Mouse (Mus musculus): ENCODE data around the gene Ncoa3.

Ncoa3 gene

DNA sequence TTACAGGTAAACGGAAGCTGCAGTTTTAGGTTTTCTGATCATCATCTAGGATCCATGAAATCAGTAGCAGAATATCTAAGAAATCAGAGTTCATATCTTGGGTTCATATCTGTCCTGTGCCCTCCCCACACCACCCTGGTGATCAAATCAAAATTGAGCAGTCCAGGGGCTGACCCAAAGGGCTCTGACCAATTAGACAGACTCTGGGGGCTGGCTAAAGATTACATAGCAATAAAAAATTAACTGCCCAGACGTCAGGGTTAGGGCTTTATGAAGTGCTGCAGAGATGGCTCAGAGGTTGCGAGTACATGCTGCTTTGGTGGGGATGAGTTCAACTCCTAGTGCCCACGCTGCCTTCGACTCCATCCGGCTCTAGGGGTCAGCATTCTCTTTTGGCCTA, 14.6 kb downstream of the Ncoa3 start:
- DNase-seq, result no peak

DNA sequence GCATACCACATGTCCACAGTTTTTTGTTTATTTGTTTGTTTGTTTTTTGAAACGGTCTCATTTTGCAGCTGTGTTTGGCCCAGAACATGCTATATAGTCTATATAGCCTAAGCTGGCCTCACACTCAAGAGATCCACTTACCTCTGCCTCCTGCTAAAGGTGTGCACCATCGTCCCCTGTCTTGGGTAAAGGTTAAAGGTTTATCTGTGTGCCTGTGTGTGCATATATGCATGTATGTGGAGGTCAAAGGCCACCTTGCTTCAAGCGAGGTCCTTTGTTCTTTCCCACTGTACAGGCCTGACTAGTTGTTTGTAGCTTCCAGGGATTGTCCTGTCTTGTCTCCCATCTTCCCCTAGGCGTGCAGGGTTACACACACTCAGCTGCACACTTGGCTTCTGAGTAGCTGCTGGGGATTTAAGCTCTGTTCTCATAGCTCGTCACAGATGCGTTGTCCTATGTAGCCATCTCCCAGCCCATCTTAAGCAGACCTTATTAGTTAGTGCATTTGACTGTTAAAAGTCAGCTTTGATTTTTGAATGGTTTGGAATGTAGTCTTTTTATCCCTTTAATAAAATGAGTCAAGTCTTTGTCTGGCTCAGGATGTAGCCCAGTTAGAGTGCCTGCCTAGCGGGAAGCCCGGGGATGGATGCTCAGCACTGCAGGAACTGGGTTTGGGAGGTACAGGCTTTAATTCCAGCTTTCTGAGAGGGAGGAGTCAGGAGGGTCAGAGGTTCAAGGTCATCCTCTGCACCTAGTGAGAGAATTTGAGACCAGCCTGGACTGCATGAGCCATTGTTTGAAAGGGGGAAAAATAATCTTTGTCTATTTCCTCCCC, 16.3 kb downstream of the Ncoa3 start:
- DNase-seq, result peak; percentile 56

DNA sequence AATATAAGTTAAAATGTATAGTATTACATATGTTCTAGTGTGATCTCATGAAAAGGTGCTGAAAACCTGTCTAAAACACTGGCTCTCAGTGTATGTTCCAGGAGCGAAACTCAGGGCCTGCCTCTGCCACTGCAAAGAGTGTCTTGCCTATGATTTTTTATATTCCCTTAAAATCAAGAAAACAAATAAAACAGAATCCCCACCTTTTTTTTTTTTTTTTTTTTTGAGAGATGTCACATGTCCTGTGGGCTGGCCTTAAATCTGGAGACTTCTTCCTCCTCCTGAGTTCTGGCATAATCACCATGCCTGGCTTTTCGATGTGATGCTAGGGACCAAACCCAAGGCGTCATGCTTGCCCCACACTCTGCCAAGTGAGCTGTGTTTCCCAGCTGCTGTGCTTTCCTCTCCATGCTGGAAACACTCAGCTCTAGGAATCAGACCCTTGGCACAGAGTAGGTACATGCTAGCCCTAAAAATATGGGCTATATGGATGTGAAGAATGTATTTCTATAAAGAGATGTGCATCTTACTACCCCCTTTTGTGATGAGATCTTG, 17.0 kb downstream of the Ncoa3 start:
- no peak for DNase-seq

DNA sequence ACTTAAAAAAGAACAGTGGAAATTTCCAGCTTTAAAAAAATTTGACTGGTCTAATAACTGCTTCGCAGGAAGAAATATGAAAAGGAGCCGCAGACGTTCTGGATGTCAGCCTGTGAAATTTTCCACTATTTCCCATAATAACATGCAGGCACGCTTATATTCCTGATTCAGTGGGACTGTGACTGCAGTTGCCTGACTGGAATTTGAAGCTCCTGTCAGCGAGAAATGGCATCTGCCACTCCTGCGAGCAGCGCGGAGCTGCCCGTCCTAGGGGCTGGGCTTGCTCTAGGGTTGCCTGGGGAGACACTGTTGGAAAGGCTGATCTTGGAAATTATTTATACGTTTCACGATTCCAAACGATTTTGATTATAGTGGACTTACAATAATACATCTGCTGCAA, 17.9 kb downstream of the Ncoa3 start:
- DNase-seq, result no peak

DNA sequence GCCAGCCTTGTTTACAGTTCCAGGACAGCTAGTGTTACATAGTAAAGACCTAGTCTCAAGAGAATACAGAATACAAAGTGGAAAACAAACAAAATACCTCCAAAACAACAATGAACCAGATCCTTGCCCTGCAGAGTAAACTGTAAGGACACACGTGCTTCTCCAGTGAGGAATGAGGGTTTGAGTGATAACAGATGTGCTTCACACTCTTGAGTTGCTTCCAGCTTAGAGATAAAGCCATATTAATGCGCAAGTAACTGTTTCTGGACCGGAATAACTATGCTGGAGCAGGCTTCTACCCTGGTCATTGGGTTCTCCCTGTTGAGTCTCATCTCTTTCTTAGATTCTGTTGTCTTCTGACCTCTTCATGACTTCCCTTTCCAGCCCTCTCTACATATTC, 19.0 kb downstream of the Ncoa3 start:
- DNase-seq, result no peak

DNA sequence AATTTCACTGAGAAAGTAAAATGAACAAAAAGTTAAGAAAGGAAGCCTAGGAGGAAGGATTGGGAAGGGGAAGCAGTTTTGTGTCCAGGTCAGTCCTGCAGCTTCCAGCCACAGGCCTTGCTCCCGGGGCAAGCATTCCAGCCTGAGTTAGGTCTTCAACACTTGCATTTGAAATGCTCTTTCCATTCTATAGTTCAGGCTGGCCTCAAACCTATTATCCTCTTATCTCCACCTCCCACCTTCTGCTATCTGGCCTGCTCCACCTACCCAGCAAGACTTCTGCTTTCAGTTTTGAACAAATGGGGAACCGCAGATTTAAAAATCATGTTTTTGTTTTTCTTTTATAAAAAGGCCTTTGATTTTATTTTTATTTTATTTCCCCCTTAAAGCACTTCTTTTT, 19.7 kb downstream of the Ncoa3 start:
- no peak for DNase-seq

DNA sequence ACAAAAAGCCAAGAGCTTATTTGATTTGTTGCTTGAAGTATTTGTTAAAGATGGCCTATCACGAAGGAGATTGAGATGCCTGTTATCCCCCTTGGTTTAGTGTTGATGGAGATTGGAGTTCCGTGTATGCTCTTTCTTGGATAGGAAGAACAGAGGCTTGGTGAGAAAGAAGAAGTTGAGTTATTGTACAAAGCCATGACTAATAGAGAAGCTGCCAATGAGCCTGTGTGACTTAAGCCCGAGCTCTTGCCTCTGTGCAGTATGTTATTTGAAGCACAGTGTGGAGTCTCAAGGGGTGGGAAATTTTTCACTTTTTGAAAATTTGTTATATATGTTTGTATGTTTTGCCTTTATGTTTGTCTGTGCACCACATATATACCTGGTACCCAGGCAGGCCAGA, 26.3 kb downstream of the Ncoa3 start:
- no peak for DNase-seq

DNA sequence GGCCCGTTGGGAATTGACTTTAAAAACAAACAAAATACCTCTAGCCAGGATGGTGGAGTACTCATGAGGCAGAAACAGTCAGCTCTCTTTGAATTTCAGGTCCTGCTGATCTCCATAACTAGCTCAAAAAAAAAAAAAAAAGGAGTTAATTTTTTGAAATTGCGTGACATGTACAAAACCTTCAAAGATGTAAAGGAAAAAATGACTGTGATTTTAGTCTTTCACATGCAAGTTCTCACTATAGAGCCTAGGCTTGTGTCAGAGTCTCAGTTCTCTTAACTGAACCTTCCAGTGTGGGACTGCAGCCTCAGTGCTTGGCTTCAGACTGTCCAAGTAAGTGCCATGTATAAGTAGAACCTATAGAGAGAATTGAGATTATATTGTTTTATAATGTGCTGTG, 27.6 kb downstream of the Ncoa3 start:
- DNase-seq, result no peak

DNA sequence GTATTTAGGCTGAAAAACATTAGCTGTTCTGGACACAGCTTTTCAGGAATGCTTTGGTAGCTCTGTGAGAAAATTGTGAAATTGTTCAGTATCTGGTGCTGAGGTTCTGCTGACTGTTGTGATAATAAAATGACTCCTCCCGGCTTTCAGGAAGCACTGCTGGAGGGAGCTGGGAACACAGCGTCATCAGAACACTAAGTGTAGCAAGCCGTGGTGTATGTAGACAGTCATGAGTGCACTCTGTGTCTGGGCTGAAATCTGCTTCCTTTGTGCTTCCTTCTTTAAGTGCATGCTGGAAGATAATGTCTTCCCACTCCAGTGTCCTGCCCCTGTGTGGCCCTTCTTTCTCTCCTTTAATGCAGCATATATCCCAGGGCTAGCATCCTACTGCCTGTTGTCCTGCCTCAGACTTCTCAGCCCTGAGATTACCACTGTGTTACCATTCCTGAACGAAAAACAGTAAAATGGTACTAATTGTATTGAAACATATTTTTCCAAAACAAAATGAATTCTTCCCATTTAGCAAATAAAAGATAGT, 28.7 kb downstream of the Ncoa3 start:
- DNase-seq, result peak; percentile 33

DNA sequence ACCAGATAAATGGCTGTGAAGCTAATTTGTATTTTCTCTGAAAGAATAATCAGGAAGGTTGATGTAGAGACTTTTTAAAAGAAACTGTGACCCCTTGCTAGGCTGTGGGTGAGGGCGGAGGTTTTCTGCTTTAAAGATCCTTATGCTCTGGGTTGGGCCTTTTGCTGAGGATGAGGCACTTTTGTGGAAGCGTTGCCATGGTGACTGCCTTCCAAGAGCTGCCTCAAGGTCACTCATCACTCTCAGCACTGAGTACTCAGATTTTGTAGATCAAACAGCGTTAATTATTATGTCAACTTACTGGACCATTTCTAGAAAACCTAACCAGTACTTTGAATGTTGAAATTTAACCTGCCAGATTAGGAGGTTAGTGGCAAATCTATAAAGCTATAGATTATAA, 29.2 kb downstream of the Ncoa3 start:
- DNase-seq, result peak; percentile 72

DNA sequence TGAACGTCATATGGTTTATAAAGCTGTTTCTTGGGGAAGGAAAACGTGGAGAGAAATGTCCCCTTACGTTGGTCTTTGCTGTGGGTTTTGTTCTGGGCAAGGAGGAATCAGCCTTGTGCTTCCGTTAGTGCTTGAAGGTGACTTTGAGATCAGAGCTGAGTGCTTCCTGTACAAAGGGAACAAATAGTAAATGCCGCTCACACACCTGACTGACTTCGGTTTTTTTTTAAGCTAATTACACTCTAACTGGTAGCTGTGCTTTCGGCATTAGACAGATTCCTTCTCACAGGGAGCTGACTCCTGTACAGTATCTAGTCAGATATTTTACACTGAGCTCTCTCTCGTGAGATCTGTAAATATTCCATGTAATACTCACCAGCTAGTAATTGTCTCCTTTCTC, 29.9 kb downstream of the Ncoa3 start:
- peak; percentile 15 for DNase-seq

DNA sequence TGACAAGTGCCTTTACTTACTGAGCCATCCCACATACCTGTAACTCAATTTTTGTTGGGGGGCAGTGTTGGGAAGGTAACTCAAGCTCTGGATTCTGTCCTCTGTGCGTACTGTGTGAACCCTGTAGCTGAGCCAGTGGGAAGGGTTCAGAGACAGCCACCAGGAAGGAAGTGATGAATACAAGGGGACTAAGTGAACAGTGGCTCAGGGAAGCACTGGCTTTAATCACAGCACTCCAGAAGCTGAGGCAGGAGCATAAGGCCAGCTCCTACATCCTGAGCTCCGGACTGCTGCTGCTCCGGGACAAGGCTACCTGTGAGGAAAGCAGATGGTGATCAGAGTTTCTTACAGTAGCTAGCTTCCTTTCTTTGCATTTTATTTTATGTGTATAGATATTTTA, 31.6 kb downstream of the Ncoa3 start:
- DNase-seq, result no peak

DNA sequence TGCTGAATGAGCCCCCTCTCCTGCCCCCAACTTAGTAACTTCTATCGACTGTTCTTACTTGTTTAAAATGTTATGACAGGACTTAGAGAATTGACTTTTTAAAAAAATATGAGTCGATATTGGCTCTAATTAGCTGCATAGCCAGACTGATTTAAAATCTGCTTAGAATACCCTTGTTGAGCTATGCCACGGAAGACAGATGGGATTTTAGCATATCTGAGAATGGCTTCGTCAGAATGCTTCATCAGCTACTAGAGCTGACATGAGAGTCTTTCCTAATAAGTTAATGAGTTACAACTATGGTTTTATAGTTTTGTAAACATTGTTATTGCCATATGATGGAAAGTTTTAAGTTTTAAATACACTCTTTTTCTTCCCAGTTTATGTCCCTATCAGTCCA, 32.2 kb downstream of the Ncoa3 start:
- DNase-seq, result no peak

DNA sequence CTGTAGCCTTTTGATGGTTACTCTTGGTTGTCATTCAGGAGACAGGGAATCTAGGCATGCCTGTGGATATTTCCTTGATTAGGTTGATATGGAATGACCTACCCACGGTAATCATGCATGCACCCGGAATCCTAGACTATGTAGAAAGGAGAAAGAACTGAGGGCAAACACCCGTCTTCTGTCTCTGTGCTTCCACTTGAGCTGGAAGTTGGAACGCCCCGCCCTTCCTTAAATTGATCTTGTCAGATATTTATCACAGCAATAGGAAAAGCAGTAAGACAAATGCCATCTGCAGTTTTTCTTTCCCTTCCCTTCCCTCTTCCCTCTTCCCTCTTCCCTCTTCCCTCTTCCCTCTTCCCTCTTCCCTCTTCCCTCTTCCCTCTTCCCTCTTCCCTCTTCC, 33.5 kb downstream of the Ncoa3 start:
- no peak for DNase-seq

DNA sequence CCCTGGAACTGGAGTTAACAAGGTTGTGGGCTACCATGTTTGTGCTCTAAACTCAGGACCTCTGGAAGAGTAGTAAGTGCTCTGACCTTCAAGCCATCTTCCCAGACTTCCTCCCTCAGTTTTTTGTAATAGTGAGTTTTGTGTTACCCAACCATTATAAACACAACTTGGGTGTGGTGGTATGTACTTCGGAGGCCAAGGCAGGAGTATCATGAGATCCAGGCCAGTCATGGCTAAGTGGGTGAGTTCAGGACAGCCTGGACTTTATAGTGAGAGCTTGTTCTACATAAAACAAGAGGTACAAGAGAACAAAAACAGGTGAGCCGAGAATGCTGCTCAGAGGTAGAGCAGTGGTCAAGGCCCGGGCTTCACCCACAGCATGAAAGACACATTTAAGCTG, 35.4 kb downstream of the Ncoa3 start:
- DNase-seq, result no peak

DNA sequence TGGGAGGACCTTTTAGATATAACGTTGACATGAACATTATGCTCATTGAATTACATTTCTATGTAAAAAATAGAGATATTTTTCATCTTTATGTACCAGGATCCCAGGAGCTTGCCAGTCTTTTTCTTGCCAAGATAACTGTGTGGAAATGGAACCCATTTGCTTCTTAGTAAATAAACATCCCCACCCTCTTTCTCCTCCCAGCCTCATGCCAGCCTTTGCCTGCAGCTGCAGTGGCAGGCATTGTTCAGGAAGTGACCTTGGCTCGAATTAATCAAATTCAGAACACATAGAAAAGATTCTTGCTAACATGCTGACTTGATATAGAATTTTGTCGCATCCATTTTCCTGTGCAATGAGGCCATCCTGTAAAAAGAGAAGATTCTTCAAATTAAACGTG, 36.8 kb downstream of the Ncoa3 start:
- DNase-seq, result peak; percentile 31

DNA sequence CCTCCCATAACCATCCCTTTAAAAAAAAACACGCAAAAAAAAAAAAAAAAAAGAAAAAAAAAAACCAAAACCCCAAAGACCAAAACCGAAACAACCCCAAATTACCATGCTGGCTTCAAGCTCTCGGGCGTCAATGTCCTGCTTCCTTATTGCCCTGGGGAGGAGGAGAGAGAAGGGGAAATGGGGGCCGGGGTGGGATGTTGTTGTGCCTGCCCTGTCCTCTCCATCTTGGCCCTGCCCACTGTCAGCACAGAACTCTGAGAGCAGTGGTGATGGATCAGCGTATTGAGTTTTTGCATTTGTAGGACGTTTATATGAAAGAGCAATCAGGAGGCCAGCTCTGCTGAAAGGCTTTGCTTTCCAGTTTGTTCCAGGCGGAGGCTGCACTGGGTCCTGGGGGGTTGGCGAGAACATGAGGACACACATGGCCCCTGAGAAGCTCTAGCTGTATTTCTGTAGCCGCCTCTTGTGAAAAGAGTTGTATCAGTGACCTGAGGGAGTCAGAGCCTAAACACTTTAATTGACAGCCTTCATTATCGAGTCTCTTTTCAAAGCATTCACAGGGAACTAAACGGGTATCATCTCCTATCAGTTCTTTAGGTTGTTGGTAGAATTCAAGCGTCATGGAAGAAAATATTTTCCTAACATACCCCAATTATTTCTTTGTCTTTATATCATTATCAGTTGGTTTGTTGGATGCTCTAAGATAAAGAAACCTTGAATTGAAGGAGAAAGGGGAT, 38.0 kb downstream of the Ncoa3 start:
- peak; percentile 24 for DNase-seq

DNA sequence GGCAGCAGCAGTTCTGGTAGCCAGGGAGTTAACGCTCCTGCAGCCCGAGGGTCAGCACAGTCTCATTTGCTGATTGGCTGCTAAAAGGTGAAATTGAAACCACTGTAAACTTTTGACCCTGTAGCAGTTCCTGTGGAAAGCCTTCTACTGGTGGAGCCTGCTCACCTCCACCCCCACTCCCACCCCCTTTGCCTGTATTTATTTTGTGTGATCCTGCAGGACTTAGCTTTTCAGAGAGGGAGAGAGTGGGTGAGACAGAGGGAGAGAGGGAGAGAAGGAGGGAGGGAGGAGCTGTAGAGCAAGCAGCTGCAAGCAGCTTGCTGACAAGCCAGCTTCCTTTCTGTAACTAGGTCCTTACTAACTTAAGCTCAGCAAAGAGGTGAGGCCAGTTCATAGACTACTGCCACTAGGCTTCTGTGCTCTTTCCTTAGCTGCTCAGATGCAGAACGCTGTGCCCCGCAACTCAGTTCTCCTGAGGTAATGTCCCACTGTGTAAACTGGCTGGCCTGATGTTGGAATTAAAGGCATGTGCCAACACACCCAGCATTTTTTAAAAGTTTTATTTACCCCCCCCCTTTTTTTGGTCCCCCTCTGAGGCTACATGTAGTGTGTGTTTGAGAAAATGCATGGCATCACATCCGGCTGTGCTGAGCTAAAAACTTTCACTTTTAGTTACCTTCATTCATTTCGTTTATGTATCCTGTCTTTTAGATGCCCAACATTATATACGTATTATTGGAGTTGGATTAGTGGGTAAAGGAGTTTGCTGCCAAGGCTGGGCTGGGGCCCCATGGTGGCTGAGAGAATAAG, 38.9 kb downstream of the Ncoa3 start:
- peak; percentile 74 for DNase-seq

DNA sequence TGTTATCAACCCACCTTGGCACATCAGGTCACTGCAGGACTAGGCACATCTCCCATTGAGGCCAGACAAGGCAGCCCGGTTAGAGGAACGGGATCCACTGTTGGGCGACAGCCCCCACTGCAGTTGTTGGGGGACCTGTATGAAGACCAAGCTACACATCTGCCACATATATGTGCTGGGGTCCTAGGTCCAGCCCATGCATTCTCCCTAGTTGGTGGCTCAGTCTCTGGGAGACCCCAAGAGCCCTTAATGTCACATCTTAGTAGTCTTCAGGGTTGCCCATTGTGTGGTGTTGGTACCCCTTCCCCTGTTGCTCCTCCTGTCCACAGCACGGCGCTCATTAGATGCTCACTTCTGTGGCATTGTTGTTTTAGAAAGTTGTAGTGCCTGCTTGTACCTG, 40.2 kb downstream of the Ncoa3 start:
- DNase-seq, result no peak

DNA sequence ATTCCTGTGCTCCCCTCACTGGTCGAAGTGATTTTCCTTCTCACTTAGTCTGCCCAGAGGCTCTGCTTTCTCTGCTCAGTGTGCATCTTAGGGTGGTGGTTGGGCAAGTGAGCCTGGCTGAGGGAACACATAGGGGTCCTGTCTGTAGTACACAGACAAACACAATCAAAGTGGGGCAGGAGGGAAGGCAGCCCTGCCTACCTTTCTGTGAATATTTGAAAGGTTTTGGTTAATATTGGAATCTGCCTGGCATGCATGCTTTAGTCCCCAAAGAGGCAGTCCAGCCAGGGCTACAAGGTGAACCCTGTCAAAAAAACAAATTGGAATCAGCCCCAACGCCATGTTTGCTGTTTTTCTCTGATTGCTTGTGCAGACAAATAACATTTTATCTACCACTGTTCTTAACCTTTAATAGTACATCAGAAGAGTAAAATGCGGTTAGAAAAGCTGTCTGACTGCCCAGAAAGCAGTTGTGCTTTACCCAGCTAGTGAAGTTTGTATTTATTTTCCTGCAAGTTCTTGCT, 42.6 kb downstream of the Ncoa3 start:
- DNase-seq, result no peak

DNA sequence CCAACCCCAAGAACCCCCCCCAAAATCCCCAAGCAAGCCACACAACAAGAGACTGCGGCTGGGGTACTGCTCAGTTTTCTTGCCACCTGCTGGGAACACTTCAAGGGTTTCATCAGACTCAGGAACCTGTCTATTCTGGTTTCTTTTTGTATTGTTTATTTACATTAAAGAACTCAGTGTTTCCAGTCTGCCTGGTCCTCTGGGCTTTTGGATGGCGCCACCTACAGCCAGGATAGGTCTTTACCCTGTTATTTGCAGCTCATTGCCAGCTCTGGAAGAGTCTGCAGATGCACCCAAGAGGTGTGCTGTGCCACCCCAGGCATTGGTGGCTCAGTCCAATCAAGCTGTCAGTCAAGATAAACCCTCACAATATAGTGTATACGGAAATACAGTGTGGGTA, 43.3 kb downstream of the Ncoa3 start:
- DNase-seq, result peak; percentile 37

DNA sequence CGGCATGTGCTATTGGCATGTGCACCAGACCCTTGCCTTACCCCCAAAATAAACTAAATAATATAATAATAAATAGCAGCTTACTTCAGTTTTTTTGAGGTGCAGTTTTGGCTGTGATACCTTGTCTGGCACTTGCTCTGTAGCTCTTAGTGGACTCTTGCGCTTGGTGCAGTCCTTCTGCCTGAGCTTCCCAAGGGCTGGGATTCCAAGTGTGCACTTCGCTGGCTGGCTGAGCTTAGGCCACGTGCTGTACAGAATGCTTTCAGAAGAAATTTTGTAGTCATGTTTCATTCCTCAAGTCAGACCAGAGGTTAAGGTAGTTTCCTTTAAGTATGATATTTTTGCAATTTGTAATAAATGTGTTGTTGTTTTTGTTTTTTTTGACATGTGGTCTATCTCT, 47.2 kb downstream of the Ncoa3 start:
- DNase-seq, result no peak

DNA sequence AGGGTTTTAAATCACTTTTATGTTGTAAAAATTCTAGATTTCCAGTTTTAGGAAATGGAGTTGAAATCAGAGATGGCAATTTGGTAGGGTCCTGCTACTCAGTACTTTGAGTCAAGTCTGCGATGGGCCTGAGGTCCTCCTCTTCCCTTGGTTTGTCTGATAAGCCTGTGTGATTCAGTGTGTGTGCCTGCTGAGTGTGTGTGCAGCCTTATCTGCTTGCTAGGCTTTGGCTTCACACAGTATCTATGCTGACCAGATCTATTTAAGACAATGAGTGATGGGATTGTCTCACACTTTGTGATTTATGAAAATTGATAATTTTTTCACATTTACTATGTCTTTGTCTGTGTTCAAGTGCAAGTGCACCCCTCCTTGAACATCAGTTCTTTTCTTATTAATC, 50.1 kb downstream of the Ncoa3 start:
- DNase-seq, result no peak

Data from retina, postnatal 1 day (tissue).